In genomic region chr9:102267311-102268027, GRCm38 (mm10) we compare ENCODE assay signal across 8 mouse cellular contexts.
DNase-seq lines count a peak whose midpoint lies in the region; ATAC-seq and TF ChIP-seq lines count a peak whose summit lies in the region.

No protein-coding gene starts in this region.

- peaks cover 12% of the 10 kb centered on the region; the same call in 1 of the 2 replicates for H3K4me1 ChIP-seq in heart, embryonic 10.5 days
- peaks cover 7% of the 10 kb centered on the region; the same call in 1 of the 2 replicates for H3K4me1 ChIP-seq in kidney, embryonic 14.5 days (ENCODE audit: control insufficient read depth, insufficient read depth, low read length)
- no peaks in the 10 kb centered on the region; the same call in 1 of the 2 replicates for H3K4me1 ChIP-seq in lung, embryonic 14.5 days (ENCODE audit: insufficient read depth)

- 0 out of 2 replicates have a peak, but pooled peaks have one; percentile 20 for ATAC-seq in kidney, embryonic 14.5 days (ENCODE audit: low FRiP score, low TSS enrichment)
- ATAC-seq in lung, embryonic 14.5 days (ENCODE audit: insufficient read depth), result 0 out of 2 replicates have a peak, but pooled peaks have one; percentile 49
- ATAC-seq in erythroid progenitor cell, adult 5-6 weeks (replicated peaks; ENCODE audit: low FRiP score, poor library complexity, severe bottlenecking), result no peak

- H3K27me3 ChIP-seq in heart, embryonic 10.5 days (ENCODE audit: insufficient read depth, poor library complexity, severe bottlenecking), result peaks cover 91% of the 10 kb centered on the region
- peaks cover 3% of the 10 kb centered on the region; the same call in 1 of the 2 replicates for H3K27me3 ChIP-seq in kidney, embryonic 14.5 days (ENCODE audit: control insufficient read depth, insufficient read depth, low read length)
- peaks cover 9% of the 10 kb centered on the region; the same call in 1 of the 2 replicates for H3K27me3 ChIP-seq in lung, embryonic 14.5 days (ENCODE audit: insufficient read depth, low read length)

- 0 out of 2 replicates have a peak overlapping the region, but pooled peaks have one; percentile 31 for H3K9ac ChIP-seq in kidney, embryonic 14.5 days (ENCODE audit: low read depth, low read length)
- H3K9ac ChIP-seq in lung, embryonic 14.5 days, result peak overlapping the region; percentile 40

- 1% methylated on average over 18 of the region's 18 CpGs for WGBS in heart, embryonic 10.5 days
- 2% methylated on average over 18 of the region's 18 CpGs for WGBS in kidney, embryonic 14.5 days
- WGBS in lung, embryonic 14.5 days, result under 1% methylated on average over 18 of the region's 18 CpGs

- TF ChIP-seq CTCF in lung, embryonic 14.5 days (IDR thresholded peaks at IDR 0.05; ENCODE audit: low read depth), result peak; percentile 34; the same call in 1 of the 2 replicates

- peak overlapping the region; percentile 54 for H3K4me3 ChIP-seq in heart, embryonic 10.5 days
- H3K4me3 ChIP-seq in kidney, embryonic 14.5 days (ENCODE audit: low read length), result peak overlapping the region; percentile 33
- peak overlapping the region; percentile 28 for H3K4me3 ChIP-seq in lung, embryonic 14.5 days (ENCODE audit: low read depth, low read length)

- no peaks in the 10 kb centered on the region for H3K36me3 ChIP-seq in heart, embryonic 10.5 days
- no peaks in the 10 kb centered on the region for H3K36me3 ChIP-seq in kidney, embryonic 14.5 days (ENCODE audit: control insufficient read depth, insufficient read depth, low read length)
- no peaks in the 10 kb centered on the region for H3K36me3 ChIP-seq in lung, embryonic 14.5 days (ENCODE audit: insufficient read depth)

- H3K9me3 ChIP-seq in heart, embryonic 10.5 days, result no peaks in the 10 kb centered on the region
- H3K9me3 ChIP-seq in kidney, embryonic 14.5 days (ENCODE audit: control insufficient read depth, low read length), result no peaks in the 10 kb centered on the region
- H3K9me3 ChIP-seq in lung, embryonic 14.5 days (ENCODE audit: low read depth, low read length), result no peaks in the 10 kb centered on the region

- peak; percentile 93 for DNase-seq in heart, adult 11 months
- DNase-seq in heart, postnatal 25 days (ENCODE audit: low spot score), result no peak
- DNase-seq in embryo, embryonic 9.5 days (ENCODE audit: extremely low spot score), result peak; percentile 45
- no peak for DNase-seq in heart, embryonic 10.5 days (ENCODE audit: low spot score)
- DNase-seq in lung, embryonic 14.5 days, result peak; percentile 73
- peak; percentile 51 to 60 for DNase-seq in right cerebral cortex, adult 2 months (ENCODE audit: low spot score in 2 of 2)

- no peak overlapping the region for H3K27ac ChIP-seq in heart, embryonic 10.5 days
- H3K27ac ChIP-seq in kidney, embryonic 14.5 days (ENCODE audit: low read depth, low read length), result no peak overlapping the region; the same call in 1 of the 2 replicates
- no peak overlapping the region for H3K27ac ChIP-seq in lung, embryonic 14.5 days (ENCODE audit: low read depth)

- H3K4me2 ChIP-seq in kidney, embryonic 14.5 days (replicated peaks; ENCODE audit: low read depth, low read length), result peak overlapping the region; percentile 56
- H3K4me2 ChIP-seq in lung, embryonic 14.5 days, result peak overlapping the region; percentile 65

- intact Hi-C loops in heart, postnatal 25 days (cut with DNase I), result loop anchor here (10.0 kb wide), 1 partner anchor 593 kb away; no protein-coding TSS in a partner anchor

Comparison
In these comparisons a context has a peak if more than half of its experiments do, and no peak if none do; other contexts are left out.
1. DNase-seq: peak in heart, adult 11 months (single experiment), embryo, embryonic 9.5 days (single experiment), lung, embryonic 14.5 days (single experiment) and right cerebral cortex, adult 2 months (2 of 2); none in heart, postnatal 25 days (single experiment) and heart, embryonic 10.5 days (single experiment).
2. Peak in every context shown above with its lines, with median percentiles within 50 percentile points of each other: H3K4me3 ChIP-seq.